Mouse (Mus musculus): ENCODE measurements around the gene Aldh16a1. TPM values are rescaled to one million over a fixed set of nuclear protein-coding genes. Genes with fewer than 3 reads are reported as not detected.
"Not testable (repeated sequence)": the region's sequence is repeated elsewhere in the genome, so short reads cannot be mapped to it uniquely, and the experiment has no call there.

The Aldh16a1 gene
- polyA plus RNA-seq, 1 experiment: not detected

DNA sequence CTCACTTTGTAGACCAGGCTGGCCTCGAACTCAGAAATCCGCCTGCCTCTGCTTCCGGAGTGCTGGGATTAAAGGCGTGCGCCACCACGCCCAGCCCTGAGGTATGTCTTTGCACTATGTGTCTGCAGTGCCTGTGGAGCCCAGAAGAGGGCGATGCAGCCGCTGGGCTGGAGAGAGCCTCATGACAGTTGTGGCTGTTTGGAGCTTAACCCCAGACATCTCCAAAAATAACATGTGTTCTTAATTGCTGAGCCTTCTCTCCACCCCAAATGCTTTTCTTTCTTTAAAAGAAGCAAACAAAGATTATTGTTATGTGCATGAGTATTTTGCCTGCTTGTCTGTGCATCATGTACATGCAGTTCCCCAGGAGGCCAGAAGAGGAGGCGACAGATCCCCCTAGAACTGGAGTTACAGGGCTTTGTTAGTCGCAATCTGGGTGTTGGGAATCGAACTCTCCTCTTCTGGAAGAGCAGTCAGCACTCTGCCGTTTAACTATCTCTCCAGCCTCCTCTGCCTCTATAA is 670 bp upstream of the Aldh16a1 start:
- Histone ChIP-seq H3K27ac (ENCODE audit: insufficient read depth, low read depth, low read length) (no peak overlapping the region), H3K4me3 (ENCODE audit: insufficient read depth, low read depth, low read length) (0 out of 2 replicates have a peak overlapping the region, but pooled peaks have one; percentile 8), H3K4me1 (ENCODE audit: control insufficient read depth, insufficient read depth, low read length) (peaks cover 4% of the 10 kb centered on the region; the same call in 1 of the 2 replicates)
- WGBS: 73% methylated on average over 12 of the region's 12 CpGs
- TF ChIP-seq CTCF (IDR thresholded peaks at IDR 0.05; ENCODE audit: insufficient read depth, low read depth, low read length) (no peak), POLR2A (IDR thresholded peaks at IDR 0.05; ENCODE audit: insufficient read depth, low read depth, low read length) (no peak)

GRCm38 (mm10) chr7:45153586-45153985 is 798 bp downstream of the Aldh16a1 start:
- WGBS: 2% methylated on average over 5 of the region's 5 CpGs
- Histone ChIP-seq H3K4me1 (ENCODE audit: control insufficient read depth, insufficient read depth, low read length) (peaks cover 4% of the 10 kb centered on the region; the same call in 1 of the 2 replicates), H3K4me3 (ENCODE audit: insufficient read depth, low read depth, low read length) (peak overlapping the region; percentile 77), H3K27ac (ENCODE audit: insufficient read depth, low read depth, low read length) (peak overlapping the region; percentile 76)
- TF ChIP-seq CTCF (IDR thresholded peaks at IDR 0.05; ENCODE audit: insufficient read depth, low read depth, low read length): no peak
- no peak for TF ChIP-seq POLR2A (IDR thresholded peaks at IDR 0.05; ENCODE audit: insufficient read depth, low read depth, low read length)

- 94% methylated on average over 2 of the region's 2 CpGs for WGBS
- not testable (repeated sequence) for H3K4me1 ChIP-seq (ENCODE audit: control insufficient read depth, insufficient read depth, low read length); H3K4me3 ChIP-seq (ENCODE audit: insufficient read depth, low read depth, low read length); H3K27ac ChIP-seq (ENCODE audit: insufficient read depth, low read depth, low read length)
Observed at GRCm38 (mm10) chr7:45153052-45153451, 1.3 kb downstream of the Aldh16a1 start.

DNA sequence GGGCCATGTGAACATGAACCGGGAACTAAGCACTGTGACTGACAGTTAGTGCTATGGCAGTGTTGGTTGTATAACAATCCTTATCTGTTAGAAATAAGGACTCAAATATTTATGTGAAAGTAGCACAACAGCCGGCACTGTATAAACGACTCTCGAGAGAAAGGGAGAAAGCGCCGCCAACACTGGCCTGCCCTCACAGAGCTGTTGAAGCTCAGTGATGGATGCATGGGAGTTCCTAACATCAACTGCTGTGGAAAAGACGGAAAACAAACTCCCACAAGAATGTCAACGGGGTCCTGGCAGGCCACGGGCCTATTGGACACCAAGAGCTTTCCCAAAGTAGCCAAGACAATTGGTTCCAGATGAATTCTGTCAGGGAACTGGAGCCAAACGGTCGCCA is 3.1 kb downstream of the Aldh16a1 start:
- 41% methylated on average over 11 of the region's 11 CpGs for WGBS
- H3K27ac ChIP-seq (ENCODE audit: insufficient read depth, low read depth, low read length): no peak overlapping the region

GRCm38 (mm10) chr7:45150321-45150720 is 4.1 kb downstream of the Aldh16a1 start:
- Histone ChIP-seq H3K27ac (ENCODE audit: insufficient read depth, low read depth, low read length) (no peak overlapping the region), H3K4me3 (ENCODE audit: insufficient read depth, low read depth, low read length) (no peak overlapping the region), H3K4me1 (ENCODE audit: control insufficient read depth, insufficient read depth, low read length) (peaks cover 4% of the 10 kb centered on the region; the same call in 1 of the 2 replicates)
- 72% methylated on average over 4 of the region's 4 CpGs for WGBS
- TF ChIP-seq CTCF (IDR thresholded peaks at IDR 0.05; ENCODE audit: insufficient read depth, low read depth, low read length) (no peak), POLR2A (IDR thresholded peaks at IDR 0.05; ENCODE audit: insufficient read depth, low read depth, low read length) (no peak)

More for the DNA sequence above, 3.1 kb downstream of the Aldh16a1 start:
- Histone ChIP-seq H3K4me1 (ENCODE audit: control insufficient read depth, insufficient read depth, low read length) (peaks cover 4% of the 10 kb centered on the region; the same call in 1 of the 2 replicates), H3K4me3 (ENCODE audit: insufficient read depth, low read depth, low read length) (no peak overlapping the region)
- TF ChIP-seq POLR2A (IDR thresholded peaks at IDR 0.05; ENCODE audit: insufficient read depth, low read depth, low read length) (no peak), CTCF (IDR thresholded peaks at IDR 0.05; ENCODE audit: insufficient read depth, low read depth, low read length) (no peak)

- Histone ChIP-seq H3K27ac (ENCODE audit: insufficient read depth, low read depth, low read length) (no peak overlapping the region), H3K4me1 (ENCODE audit: control insufficient read depth, insufficient read depth, low read length) (no peaks in the 10 kb centered on the region), H3K4me3 (ENCODE audit: insufficient read depth, low read depth, low read length) (no peak overlapping the region)
- TF ChIP-seq POLR2A (IDR thresholded peaks at IDR 0.05; ENCODE audit: insufficient read depth, low read depth, low read length) (no peak), CTCF (IDR thresholded peaks at IDR 0.05; ENCODE audit: insufficient read depth, low read depth, low read length) (no peak)
- WGBS: 75% methylated on average over 6 of the region's 6 CpGs
Observed at GRCm38 (mm10) chr7:45149545-45149944, 4.8 kb downstream of the Aldh16a1 start.

DNA sequence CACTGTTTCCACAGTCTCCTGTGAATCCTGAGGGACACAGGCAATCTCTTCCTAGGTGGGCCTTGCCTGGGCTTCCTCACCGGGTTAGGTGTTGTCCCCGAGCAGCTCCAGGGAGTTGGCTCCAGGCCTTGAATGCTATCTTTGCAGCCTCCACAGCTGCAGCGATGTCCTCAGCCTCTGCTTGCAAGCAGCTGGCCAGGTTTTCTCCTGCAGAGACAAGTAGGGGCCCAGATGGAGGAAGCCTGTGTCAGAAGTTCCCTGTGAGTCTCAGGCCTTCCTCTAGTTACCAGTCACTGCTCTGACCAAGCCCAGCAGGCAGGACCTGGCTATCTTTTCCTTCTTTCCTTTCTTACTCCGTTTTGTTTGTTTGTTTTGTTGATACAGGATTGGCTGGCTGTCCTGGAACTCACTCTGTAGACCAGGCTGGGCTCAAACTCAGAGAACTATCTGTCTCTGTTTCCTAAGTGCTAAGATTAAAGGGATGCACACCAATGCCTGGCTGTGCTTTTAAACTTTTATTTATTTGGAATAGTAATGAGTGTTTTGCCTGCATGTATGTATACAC is 5.8 kb downstream of the Aldh16a1 start:
- H3K4me1 ChIP-seq (ENCODE audit: control insufficient read depth, insufficient read depth, low read length): no peaks in the 10 kb centered on the region
- H3K4me3 ChIP-seq (ENCODE audit: insufficient read depth, low read depth, low read length): no peak overlapping the region
- H3K27ac ChIP-seq (ENCODE audit: insufficient read depth, low read depth, low read length): no peak overlapping the region
- TF ChIP-seq CTCF (IDR thresholded peaks at IDR 0.05; ENCODE audit: insufficient read depth, low read depth, low read length) (no peak), POLR2A (IDR thresholded peaks at IDR 0.05; ENCODE audit: insufficient read depth, low read depth, low read length) (no peak)
- WGBS: 69% methylated on average over 4 of the region's 4 CpGs

- TF ChIP-seq POLR2A (IDR thresholded peaks at IDR 0.05; ENCODE audit: insufficient read depth, low read depth, low read length) (no peak), CTCF (IDR thresholded peaks at IDR 0.05; ENCODE audit: insufficient read depth, low read depth, low read length) (no peak)
- Histone ChIP-seq H3K4me3 (ENCODE audit: insufficient read depth, low read depth, low read length) (no peak overlapping the region), H3K4me1 (ENCODE audit: control insufficient read depth, insufficient read depth, low read length) (no peaks in the 10 kb centered on the region), H3K27ac (ENCODE audit: insufficient read depth, low read depth, low read length) (no peak overlapping the region)
- WGBS: 94% methylated on average over 11 of the region's 11 CpGs
Observed at GRCm38 (mm10) chr7:45147899-45148298, 6.5 kb downstream of the Aldh16a1 start.

DNA sequence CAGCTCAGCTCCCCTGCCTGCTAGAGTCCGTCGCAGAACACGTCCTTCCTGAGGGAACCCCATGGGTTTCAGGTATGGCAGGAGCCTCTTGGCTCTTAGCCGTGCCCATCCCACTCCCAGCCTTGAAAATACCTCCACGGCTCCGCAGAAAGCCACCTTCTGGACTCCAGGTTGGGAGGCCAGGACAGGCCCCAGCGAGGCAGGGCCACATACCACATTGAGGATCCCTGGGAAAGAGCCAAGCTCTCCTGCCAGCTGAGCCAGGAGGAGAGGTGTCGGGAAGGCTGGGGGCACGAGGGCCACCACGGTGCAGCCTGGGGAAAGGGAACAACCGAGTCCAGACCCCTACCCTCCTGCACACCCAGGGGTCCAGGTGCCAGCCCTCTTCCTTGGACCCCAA is 7.1 kb downstream of the Aldh16a1 start:
- H3K27ac ChIP-seq (ENCODE audit: insufficient read depth, low read depth, low read length): no peak overlapping the region
- H3K4me1 ChIP-seq (ENCODE audit: control insufficient read depth, insufficient read depth, low read length): no peaks in the 10 kb centered on the region
- TF ChIP-seq POLR2A (IDR thresholded peaks at IDR 0.05; ENCODE audit: insufficient read depth, low read depth, low read length) (no peak), CTCF (IDR thresholded peaks at IDR 0.05; ENCODE audit: insufficient read depth, low read depth, low read length) (no peak)
- 94% methylated on average over 11 of the region's 11 CpGs for WGBS
- H3K4me3 ChIP-seq (ENCODE audit: insufficient read depth, low read depth, low read length): no peak overlapping the region
